Mouse (Mus musculus): ENCODE measurements around the gene Myh3.

The Myh3 gene

GRCm38 (mm10) chr11:67078000-67078399 is at the start of gene Myh3:
TSS of gene Myh3 (plus strand) at chr11:67078300.
- DNase-seq (ENCODE audit: low read depth), result no peak

DNA sequence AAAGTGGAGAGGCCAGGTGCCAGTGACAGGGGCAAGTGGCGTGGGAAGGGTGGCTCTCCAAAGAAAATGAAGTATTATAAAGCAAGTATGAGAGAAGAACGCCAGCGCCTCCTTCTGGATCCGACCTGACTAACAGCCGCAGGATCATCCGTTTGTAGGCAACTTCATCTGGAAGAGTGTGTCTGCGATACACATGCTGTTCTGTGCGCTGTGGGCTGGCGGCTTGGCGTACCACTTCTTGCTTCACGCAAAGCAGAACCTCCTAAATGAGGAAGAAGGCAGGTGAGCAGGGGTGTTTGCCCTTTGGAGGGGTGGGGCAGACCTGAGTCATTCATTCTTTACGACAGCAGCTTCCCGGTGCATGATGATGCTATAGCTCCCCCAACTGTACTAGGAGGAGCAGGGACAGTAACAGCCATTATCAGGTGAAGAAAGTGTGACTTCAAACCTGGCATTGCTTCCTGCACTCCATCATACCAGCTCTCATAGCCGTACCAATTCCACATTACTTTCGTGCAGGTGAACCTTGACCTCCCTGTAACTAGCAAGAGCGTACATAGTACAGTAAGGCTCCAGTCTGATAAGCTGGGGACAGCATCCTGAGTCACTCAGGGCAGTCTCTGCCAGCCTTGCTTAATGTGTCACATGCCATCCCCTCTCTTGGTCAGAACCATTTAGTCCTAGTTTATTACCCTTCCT is 47.0 kb upstream of the Myh3 start:
- no peak for DNase-seq (ENCODE audit: low read depth)

DNA sequence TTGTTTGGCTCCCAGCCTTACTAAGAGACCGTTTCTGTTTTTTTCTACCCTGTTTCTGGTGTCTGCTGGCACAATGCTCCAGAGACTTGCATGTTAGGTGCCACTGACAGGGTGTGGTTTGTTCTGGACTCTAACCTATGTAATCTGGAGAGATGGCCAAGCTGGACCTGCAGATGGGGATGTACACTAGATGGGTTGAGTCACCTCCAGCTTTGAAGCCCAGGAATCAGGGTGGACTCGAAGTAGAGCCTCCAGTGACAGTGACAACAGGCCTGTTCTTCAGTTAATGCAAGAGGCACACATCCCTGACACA is 46.5 kb upstream of the Myh3 start:
- no peak for DNase-seq (ENCODE audit: low read depth)

DNA sequence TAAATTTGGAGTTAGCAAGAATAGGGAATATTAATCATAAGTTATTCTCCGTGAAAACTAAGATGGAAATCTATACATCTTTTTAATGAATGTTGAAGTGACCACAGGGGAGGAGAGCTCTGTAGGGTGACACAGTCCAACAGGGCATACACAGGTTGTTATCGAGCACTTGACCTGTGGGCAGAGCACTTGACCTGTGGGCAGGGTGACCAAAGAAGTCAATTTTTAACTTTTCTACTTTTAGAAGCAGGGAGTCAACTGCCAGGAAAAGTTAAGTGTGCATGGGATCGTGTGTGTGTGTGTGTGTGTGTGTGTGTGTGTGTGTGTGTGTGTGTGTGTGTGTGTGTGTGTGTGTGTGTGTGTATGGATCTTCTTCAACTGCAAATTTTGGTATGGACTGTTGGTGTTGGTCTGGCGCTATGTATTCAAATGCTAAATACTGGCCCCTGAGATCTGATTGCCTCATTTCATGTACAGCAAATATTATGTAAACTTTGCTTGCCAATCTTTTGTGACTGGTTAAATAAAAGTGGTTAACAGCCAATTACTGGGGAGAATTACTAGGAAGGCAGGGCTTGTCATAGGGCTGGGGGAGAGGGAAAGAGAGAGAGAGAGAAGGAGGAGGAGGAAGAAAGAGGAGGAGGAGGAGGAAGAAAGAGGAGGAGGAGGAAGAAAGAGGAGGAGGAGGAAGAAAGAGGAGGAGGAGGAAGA is 43.2 kb upstream of the Myh3 start:
- no peak for DNase-seq (ENCODE audit: low read depth)

- no peak for DNase-seq (ENCODE audit: low read depth)
Measured at GRCm38 (mm10) chr11:67036229-67036628, 41.9 kb upstream of the Myh3 start.

GRCm38 (mm10) chr11:67036892-67037291 is 41.2 kb upstream of the Myh3 start:
- no peak for DNase-seq (ENCODE audit: low read depth)

DNA sequence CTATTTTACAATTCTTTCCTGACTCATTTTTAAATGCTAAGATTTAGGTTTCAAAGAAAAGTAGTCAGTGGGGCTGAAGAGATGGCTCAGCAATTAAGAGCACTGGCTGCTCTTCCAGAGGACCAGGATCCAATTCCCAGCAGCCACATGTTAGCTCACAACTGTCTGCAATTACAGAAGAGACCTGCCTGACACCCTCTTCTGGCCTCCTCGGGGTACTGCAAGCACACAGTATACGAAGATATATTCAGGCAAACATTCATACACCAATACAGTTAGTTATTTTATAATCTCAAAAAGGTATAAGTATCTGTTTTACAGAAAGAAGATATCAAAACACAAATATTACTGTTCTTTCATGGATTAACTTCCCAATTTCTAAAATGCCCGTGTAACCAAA is 38.3 kb upstream of the Myh3 start:
- DNase-seq (ENCODE audit: low read depth), result no peak

GRCm38 (mm10) chr11:67040483-67040882 is 37.6 kb upstream of the Myh3 start:
- DNase-seq (ENCODE audit: low read depth), result no peak

- no peak for DNase-seq (ENCODE audit: low read depth)
Measured at GRCm38 (mm10) chr11:67043007-67043406, 35.1 kb upstream of the Myh3 start.

DNA sequence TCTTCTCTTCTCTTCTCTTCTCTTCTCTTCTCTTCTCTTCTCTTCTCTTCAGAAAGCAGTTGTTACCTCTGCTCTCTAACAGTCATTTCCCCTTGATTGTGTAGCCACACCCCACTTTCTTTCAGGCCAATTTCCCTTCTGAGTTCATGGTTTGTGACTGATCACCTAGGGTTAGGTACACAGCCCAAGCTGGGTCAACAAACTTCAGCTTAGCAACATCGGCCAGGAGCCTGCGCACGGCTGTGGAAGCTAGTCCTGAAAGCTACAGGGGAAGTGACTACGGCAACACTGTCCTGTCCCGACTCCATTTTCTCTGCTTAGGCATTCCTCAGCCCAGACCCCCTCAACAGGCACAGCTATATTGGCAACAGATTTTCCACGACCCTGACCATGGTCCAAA is 33.1 kb upstream of the Myh3 start:
- DNase-seq (ENCODE audit: low read depth), result no peak

DNA sequence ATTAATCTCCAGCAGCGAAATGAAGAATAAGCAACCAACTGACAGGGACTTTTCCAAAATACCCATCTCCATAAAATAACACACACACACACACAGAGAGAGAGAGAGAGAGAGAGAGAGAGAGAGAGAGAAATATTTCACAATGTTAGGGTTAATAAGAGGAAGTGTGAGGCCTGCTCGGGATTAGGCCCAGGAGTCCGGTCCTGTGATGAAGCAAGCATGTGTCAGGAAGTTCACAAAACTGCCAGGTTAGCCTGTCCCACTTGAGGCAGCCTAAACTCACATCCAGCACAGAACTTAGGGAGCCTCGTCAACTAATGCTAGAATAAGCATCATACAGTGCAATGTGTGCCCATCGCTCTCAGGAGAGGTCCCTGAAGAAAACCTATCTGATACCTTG is 30.9 kb upstream of the Myh3 start:
- no peak for DNase-seq (ENCODE audit: low read depth)

DNA sequence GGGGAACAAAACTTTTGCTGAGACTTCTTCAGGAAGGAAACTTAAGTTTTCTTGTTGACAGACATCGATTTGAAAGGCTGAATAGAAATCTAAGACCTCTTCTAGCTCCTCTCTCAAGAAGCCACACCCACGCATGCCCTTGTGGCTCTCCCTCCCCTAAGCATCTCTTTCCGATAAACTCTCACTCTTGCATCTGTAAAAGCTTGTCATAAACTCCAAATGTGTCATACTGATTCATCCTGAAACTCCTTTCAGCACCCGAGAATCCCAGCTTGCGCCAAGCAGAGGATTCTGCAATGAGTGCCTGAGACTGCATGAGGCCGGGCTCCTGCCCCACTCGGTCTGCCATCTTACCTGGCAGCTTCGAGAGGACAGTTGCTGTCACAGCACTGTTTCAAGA is 29.6 kb upstream of the Myh3 start:
- DNase-seq (ENCODE audit: low read depth), result no peak

- no peak for DNase-seq (ENCODE audit: low read depth)
Measured at GRCm38 (mm10) chr11:67049256-67049655, 28.8 kb upstream of the Myh3 start.

DNA sequence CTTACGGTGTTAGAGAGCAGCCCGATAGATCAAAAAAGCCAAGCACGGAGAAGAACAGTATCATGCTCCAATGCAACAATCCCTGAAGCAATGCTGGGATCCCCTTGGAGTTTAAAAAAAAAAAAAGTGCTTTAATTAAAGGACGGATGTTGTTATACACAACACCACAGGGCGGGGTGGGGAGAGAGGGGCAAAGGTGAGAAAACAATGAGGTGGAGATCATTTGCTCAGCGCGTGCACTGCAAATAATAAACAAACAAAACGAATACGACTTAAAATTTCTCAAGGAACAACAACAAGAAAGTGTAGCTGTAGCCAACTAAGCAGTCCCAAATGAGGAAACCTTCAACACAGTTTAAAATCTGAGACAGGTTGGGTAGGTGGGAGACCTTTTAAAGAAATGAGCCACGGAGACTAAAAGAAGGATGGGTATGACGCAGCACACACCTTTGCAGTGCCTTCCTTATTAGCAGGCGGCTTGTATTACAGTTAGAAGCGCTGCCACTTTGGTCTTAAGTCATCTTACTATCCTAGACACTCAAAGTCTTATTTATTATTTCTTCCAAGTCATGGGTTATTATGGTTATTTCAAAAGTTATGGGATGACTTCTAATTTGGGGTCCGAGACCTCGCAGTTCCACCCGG is 26.3 kb upstream of the Myh3 start:
- no peak for DNase-seq (ENCODE audit: low read depth)

DNA sequence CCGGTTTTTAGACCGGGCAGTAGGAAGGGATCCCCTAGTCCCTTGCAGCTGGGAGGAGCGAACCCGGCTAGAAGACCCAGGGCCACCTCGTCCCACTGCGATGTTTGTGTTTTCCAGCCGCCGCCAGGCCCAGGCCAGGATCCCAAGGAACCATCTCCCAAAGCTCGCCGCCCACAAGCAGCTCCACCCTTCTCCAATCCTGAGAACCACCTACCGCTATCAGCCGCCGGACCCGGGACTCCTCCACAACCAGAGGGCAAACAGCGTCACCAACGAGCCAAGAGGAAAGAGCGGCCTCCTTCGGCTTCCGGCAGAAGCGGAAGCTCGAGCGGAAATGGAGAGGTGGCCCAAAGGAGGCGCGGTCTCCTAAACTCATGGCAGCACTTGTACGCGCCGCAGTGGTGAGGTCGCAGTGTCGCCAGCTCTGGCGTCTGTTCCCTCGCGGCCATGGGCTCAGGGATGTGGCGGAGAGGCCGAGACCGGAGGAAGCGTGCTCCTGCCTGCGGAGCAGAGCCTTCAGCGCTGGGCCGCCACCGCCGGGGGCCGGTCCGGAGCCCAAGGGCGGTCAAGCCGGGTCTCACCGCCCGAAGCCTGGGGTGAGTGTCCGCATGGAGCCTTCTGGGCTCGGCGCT is 25.7 kb upstream of the Myh3 start, which contains the start of the genes Adprm and Sco1:
Adprm (minus strand) TSS at position 274 of the 632 bp plus-strand sequence.
Sco1 (plus strand) TSS at position 350 of the 632 bp plus-strand sequence.
- DNase-seq (ENCODE audit: low read depth), result peak; percentile 76

GRCm38 (mm10) chr11:67054754-67055365 is 23.2 kb upstream of the Myh3 start:
- DNase-seq (ENCODE audit: low read depth), result no peak

DNA sequence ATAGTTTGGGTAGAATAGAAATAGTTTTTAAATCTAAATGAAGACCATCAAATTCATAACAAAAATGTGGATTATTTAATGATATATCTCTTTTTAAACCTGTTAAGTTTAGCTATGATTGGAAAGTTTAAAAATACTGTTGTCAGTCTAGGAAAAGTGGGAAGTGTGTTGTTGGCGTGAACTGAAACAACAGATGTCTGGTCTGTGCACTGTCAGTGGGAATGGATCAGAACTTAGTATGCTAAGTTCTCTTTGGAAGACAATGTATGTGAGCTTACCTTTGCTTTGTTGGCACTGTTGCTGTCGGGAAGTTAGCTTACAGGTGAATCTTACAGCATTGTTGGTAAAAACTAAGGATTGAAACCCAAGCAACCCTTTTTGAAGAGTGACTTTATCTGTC is 16.8 kb upstream of the Myh3 start:
- no peak for DNase-seq (ENCODE audit: low read depth)

DNA sequence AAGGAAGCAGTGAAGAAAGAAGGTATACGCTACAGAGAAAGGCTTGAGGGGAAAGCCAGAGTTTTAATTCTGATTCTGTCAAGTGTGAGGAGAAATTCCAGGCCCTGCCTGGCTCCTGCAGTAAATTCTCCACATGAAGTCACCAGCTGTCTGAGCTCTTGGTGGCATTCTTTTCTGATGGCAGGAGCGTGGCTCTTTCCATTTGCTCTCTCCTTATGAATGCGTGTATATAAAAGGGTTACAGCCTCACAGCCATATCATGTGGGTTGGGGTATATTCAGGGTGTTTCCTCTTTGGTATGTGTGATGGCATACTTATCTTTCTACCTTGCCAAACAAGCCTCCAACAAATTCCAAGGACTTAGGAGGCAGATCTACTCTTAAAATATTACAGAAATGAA is 15.4 kb upstream of the Myh3 start:
- DNase-seq (ENCODE audit: low read depth), result no peak

DNA sequence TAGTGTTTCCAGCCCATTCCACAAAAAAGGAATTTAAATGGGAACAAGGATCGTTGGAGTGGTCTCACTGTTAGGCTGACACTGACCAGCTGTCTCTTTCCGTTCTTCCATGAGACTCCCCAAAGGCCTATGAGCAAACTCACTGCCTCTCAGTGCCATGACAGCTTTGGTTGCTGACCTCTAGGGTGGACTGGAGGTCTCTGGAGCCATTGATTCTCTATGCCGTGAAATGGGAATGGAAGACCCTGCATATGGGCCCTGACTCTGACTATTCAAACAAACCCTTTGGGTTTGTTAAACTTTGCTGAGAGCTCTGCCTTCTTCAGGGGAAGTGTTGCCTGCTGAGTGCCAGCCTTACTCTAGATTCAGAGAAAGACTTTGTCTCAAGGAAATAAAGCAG is 10.4 kb upstream of the Myh3 start:
- no peak for DNase-seq (ENCODE audit: low read depth)

GRCm38 (mm10) chr11:67072615-67073130 is 5.4 kb upstream of the Myh3 start:
- no peak for DNase-seq (ENCODE audit: low read depth)

GRCm38 (mm10) chr11:67075036-67075435 is 3.1 kb upstream of the Myh3 start:
- no peak for DNase-seq (ENCODE audit: low read depth)

GRCm38 (mm10) chr11:67076781-67077180 is 1.3 kb upstream of the Myh3 start:
- DNase-seq (ENCODE audit: low read depth), result no peak

All from c-Kit-positive CD71-negative TER-119-negative erythroid progenitor cells, embryonic 14.5 days (primary cell).